Mouse (Mus musculus) embryonic facial prominence, embryonic 12.5 days (tissue): ENCODE results near the gene Mak. TPM values are rescaled to one million over a fixed set of nuclear protein-coding genes. Genes with fewer than 3 reads are reported as not detected.

ENCODE experiments used
- ATAC-seq: fragments of 200-750 bp; cut with Nextera tagmentation; 2 replicates; pipeline ENCODE4 v1.8.0; 2017; ENCODE audit not compliant: insufficient number of reproducible peaks, insufficient read depth, low FRiP score, low TSS enrichment
- H3K27ac ChIP-seq: fragments of 300-500 bp; sonication (generic); 2 replicates; pipeline ENCODE4 v1.5.1; 2016; ENCODE audit warnings: mild to moderate bottlenecking
- H3K27me3 ChIP-seq: fragments of 300-500 bp; sonication (generic); 2 replicates; pipeline ENCODE4 v1.6.1; 2016; ENCODE audit warnings: mild to moderate bottlenecking, moderate library complexity
- H3K36me3 ChIP-seq: fragments of 300-500 bp; sonication (generic); 2 replicates; pipeline ENCODE4 v1.6.1; 2016; ENCODE audit warnings: mild to moderate bottlenecking
- H3K4me1 ChIP-seq: fragments of 300-500 bp; sonication (generic); 2 replicates; pipeline ENCODE4 v1.6.1; 2016
- H3K4me2 ChIP-seq: fragments of 300-500 bp; sonication (generic); replicated peaks from 2 replicates; pipeline ENCODE4 v1.6.1; 2016; ENCODE audit warnings: mild to moderate bottlenecking, moderate library complexity
- H3K4me3 ChIP-seq: fragments of 300-500 bp; sonication (generic); 2 replicates; pipeline ENCODE4 v1.5.1; 2016; ENCODE audit warnings: mild to moderate bottlenecking
- H3K9ac ChIP-seq: fragments of 300-500 bp; sonication (generic); 2 replicates; pipeline ENCODE4 v1.6.1; 2016; ENCODE audit warnings: mild to moderate bottlenecking, moderate library complexity
- H3K9me3 ChIP-seq: fragments of 300-500 bp; sonication (generic); 2 replicates; pipeline ENCODE4 v1.6.1; 2016; ENCODE audit warnings: mild to moderate bottlenecking, moderate library complexity
- WGBS: fragments of 180-500 bp; shearing (Covaris S2); methylation state at CpG from one replicate; pipeline ENCODE4 v1.1.7; 2016; 5-methylcytosine and 5-hydroxymethylcytosine counted together
- polyA plus RNA-seq: library from polyadenylated mRNA; unstranded; fragments of >200 nt; fragmentation: Nextera tagmentation; extraction: Ambion mirVana; gene quantifications from 2 replicates; pipeline ENCODE4 v1.2.1, GENCODE M21; 2016

Mak gene
- polyA plus RNA-seq, 1 experiment from 2014 or later = 0.72 TPM

DNA sequence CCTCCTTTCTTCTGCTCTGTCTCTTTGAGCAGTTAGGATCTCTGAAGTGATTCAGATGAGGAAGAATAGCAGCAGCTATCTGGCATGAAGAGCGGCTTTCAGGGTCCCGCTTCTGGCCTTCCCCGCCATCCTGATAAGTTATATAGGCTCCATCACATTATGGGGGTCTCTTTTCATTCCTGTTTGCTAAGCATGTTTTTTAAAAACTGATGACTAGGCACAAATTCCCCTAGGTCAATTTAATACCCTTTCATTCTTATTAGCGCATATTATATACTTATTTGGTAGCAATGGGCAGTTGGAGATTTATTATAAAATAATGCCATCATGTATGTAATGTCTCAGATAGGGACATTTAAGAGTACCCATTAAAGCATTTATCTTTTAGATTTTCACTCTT is 11.9 kb downstream of the Mak start:
- no peaks in the 10 kb centered on the region for H3K27me3 ChIP-seq
- H3K9me3 ChIP-seq = no peaks in the 10 kb centered on the region
- no peaks in the 10 kb centered on the region for H3K36me3 ChIP-seq
- H3K27ac ChIP-seq = no peak overlapping the region
- no peak overlapping the region for H3K4me2 ChIP-seq
- WGBS = 93% methylated on average over 4 of the region's 4 CpGs
- H3K4me1 ChIP-seq = no peaks in the 10 kb centered on the region
- ATAC-seq = no peak
- H3K9ac ChIP-seq = no peak overlapping the region
- H3K4me3 ChIP-seq = no peak overlapping the region

DNA sequence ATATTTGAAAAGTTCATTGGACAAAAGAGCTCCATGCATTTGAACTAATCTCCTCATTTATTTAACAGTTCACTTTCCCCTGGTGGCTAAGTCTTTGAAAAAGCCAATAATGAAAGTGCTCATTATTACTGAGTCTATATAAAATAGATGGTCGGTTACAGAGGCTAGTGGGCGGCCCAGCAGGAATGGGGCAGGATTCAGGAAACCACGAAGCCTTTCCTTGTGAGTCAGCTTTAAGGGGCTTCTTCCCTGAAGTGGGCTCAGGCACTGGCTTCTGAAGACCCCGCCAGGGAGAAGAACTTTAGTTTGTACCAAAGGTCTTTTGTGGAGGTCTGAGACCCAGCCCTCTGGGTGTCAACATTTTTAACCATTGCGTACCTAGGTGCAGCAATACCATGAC is 27.5 kb downstream of the Mak start:
- WGBS = 70% methylated on average over 5 of the region's 5 CpGs
- no peak overlapping the region for H3K4me3 ChIP-seq
- no peak overlapping the region for H3K27ac ChIP-seq
- H3K4me2 ChIP-seq = no peak overlapping the region
- H3K36me3 ChIP-seq = no peaks in the 10 kb centered on the region
- H3K9ac ChIP-seq = no peak overlapping the region
- H3K9me3 ChIP-seq = no peaks in the 10 kb centered on the region
- ATAC-seq = no peak
- H3K4me1 ChIP-seq = no peaks in the 10 kb centered on the region
- no peaks in the 10 kb centered on the region for H3K27me3 ChIP-seq

DNA sequence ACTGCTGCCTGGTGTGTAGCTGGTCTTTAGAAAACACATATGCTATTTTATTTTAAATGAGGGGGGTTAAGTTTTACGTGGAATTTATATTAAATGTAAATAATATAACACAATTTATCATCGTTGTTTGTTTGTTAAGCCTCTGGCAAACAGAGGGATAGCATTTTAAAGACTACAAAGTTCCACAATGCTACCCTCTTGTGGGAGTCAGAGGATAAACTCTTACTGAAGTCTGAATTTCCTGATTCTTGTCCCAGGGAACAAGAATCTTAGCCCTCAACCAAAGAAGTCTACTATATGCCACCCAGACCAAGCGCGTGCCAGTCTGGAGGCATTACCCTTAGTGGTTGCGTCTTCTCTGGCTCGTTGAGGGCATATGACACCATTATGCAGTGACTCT is 32.2 kb downstream of the Mak start:
- WGBS = 87% methylated on average over 6 of the region's 6 CpGs
- Histone ChIP-seq H3K36me3 (no peaks in the 10 kb centered on the region), H3K9me3 (no peaks in the 10 kb centered on the region), H3K4me3 (no peak overlapping the region), H3K27ac (no peak overlapping the region), H3K4me2 (no peak overlapping the region), H3K9ac (no peak overlapping the region), H3K27me3 (no peaks in the 10 kb centered on the region), H3K4me1 (no peaks in the 10 kb centered on the region)
- no peak for ATAC-seq

DNA sequence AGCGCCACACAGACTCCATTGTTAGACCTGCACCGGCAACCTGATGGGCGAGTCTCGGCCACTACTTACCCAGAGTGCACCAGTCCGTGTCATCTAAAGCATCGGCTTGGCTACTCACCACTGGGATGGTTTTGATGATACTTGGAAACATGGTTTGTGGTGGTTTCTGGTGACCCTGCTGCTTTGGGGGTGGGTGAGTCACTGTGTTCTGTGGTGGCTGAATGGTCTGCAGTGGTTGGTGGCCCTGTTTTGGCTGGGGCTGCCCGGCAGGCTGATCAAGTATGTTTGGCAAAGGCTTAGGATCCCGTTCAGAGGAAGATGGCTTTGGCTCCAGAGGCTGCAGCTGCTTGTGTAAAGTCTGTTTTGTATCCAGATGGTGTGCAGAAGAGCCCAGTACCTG is 33.6 kb downstream of the Mak start:
- no peak overlapping the region for H3K9ac ChIP-seq
- no peaks in the 10 kb centered on the region for H3K27me3 ChIP-seq
- no peak overlapping the region for H3K4me2 ChIP-seq
- H3K27ac ChIP-seq = no peak overlapping the region
- ATAC-seq = no peak
- H3K4me3 ChIP-seq = no peak overlapping the region
- H3K9me3 ChIP-seq = no peaks in the 10 kb centered on the region
- 86% methylated on average over 8 of the region's 8 CpGs for WGBS
- H3K36me3 ChIP-seq = no peaks in the 10 kb centered on the region
- no peaks in the 10 kb centered on the region for H3K4me1 ChIP-seq

DNA sequence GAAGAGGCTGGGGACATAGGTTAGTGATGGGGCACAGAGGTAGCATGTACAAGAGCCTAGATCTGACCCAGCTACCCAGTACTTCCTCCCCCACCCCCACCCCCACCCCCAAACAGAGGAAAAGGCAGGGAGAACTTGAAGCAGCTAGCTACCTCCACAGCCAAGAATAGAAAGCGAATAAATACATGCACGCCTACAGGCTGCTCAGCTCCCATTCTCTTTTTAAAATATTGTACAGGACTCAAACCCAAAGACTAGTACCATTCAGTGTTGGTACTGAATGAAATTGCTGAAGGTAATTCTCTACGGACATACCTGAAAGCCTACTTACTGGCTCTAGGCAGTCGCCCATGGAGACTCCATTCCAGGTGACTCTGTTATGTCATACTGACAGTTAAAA is 37.0 kb downstream of the Mak start:
- no peak overlapping the region for H3K4me3 ChIP-seq
- H3K4me2 ChIP-seq = no peak overlapping the region
- no peak for ATAC-seq
- WGBS = 85% methylated on average over 4 of the region's 4 CpGs
- no peaks in the 10 kb centered on the region for H3K27me3 ChIP-seq
- H3K27ac ChIP-seq = no peak overlapping the region
- no peak overlapping the region for H3K9ac ChIP-seq
- no peaks in the 10 kb centered on the region for H3K4me1 ChIP-seq
- no peaks in the 10 kb centered on the region for H3K9me3 ChIP-seq
- H3K36me3 ChIP-seq = no peaks in the 10 kb centered on the region

DNA sequence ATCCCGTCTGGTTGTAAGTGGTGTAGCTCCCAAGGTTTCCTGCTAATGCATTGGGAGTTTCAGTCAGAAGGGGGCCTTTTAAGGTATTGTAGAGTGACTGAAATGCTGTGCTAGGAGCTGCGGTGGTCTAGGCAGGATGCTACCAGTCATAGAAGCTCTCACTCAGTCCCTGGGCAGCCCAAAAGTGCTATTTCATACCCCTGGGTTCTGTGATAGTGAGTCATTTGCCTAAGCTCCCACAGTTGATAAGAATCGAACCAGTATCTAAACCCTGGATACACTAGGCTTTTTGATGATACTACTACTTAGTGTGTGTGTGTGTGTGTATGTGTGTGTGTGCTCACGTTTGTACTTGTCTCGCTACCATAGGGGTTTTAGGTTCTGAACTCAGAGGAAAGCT is 49.4 kb downstream of the Mak start:
- Histone ChIP-seq H3K9ac (no peak overlapping the region), H3K4me2 (no peak overlapping the region), H3K9me3 (no peaks in the 10 kb centered on the region), H3K27ac (no peak overlapping the region), H3K4me3 (no peak overlapping the region), H3K27me3 (0 out of 2 replicates have a peak, but pooled peaks cover 3% of the 10 kb centered on the region), H3K4me1 (no peaks in the 10 kb centered on the region), H3K36me3 (no peaks in the 10 kb centered on the region)
- ATAC-seq = no peak
- 75% methylated on average over 5 of the region's 5 CpGs for WGBS

DNA sequence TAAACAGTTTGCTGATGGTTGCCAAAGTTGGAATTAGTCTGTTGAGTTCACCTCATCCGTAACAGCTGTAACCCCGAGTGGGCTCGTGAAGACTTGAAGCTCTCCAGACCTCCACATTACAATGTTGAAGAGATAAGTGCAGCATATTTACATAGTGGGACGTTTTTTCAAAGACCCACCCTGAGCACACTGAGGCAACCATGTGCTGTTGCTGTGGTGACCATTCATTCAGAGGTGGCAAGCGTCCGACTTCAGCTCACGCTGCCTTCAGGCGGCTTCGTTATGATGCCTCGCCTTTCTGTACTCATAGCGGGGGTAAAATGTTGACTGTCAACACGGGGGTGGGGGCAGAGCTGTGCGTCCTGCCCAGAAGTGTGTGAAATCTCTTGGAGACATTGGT is 57.4 kb downstream of the Mak start:
- peaks cover 5% of the 10 kb centered on the region for H3K4me1 ChIP-seq
- no peaks in the 10 kb centered on the region for H3K27me3 ChIP-seq
- H3K4me2 ChIP-seq = no peak overlapping the region
- H3K9me3 ChIP-seq = no peaks in the 10 kb centered on the region
- no peak overlapping the region for H3K4me3 ChIP-seq
- H3K9ac ChIP-seq = no peak overlapping the region
- 90% methylated on average over 13 of the region's 13 CpGs for WGBS
- H3K27ac ChIP-seq = no peak overlapping the region
- ATAC-seq = no peak
- H3K36me3 ChIP-seq = peaks cover 42% of the 10 kb centered on the region

DNA sequence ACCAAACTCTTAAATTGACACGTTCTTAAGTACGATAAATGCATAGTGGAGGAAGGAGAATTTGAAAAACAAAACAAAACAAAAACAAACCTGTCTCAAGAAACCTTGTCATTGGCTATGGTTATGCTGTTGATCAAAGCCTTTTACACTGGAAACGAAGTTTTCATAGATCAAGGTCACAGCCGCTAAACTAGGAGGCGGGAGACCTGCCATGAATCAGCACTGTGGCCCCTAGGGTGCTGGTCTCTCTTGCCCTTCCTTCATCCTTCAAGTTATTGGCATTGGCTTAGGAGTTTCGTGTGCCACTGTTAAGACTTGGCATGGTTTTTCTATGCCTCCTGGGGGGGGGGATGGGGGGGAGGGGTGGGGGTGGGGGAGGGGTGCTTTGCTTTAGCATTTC is 57.9 kb downstream of the Mak start:
- H3K4me1 ChIP-seq = peaks cover 9% of the 10 kb centered on the region
- no peak overlapping the region for H3K9ac ChIP-seq
- no peaks in the 10 kb centered on the region for H3K9me3 ChIP-seq
- peaks cover 42% of the 10 kb centered on the region for H3K36me3 ChIP-seq
- H3K4me3 ChIP-seq = no peak overlapping the region
- no peak for ATAC-seq
- H3K27ac ChIP-seq = no peak overlapping the region
- 86% methylated on average over 6 of the region's 6 CpGs for WGBS
- H3K4me2 ChIP-seq = no peak overlapping the region
- H3K27me3 ChIP-seq = no peaks in the 10 kb centered on the region

DNA sequence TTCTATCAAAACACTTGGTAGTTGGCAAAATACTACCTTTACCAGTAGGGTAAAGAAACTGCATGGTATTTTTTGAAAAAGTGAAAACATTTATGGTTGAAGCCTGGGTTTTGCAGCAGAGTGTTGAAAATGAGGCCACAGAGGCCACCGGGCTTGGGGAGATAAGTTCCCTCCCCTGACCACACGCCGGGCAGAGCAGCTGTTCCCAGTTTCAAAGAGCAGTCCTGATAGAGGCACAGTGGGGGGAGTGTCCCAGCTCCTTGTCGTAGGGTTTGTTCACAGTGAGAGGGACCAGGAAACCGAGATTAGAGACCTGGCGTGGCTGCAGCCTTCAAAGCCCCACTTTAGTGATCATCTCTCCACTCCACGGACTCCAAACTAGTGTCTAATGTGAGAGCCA is 59.0 kb downstream of the Mak start:
- no peak overlapping the region for H3K4me2 ChIP-seq
- H3K36me3 ChIP-seq = peaks cover 42% of the 10 kb centered on the region
- no peak overlapping the region for H3K4me3 ChIP-seq
- ATAC-seq = no peak
- no peak overlapping the region for H3K9ac ChIP-seq
- 72% methylated on average over 7 of the region's 7 CpGs for WGBS
- H3K27ac ChIP-seq = no peak overlapping the region
- no peaks in the 10 kb centered on the region for H3K9me3 ChIP-seq
- no peaks in the 10 kb centered on the region for H3K27me3 ChIP-seq
- H3K4me1 ChIP-seq = peaks cover 9% of the 10 kb centered on the region

DNA sequence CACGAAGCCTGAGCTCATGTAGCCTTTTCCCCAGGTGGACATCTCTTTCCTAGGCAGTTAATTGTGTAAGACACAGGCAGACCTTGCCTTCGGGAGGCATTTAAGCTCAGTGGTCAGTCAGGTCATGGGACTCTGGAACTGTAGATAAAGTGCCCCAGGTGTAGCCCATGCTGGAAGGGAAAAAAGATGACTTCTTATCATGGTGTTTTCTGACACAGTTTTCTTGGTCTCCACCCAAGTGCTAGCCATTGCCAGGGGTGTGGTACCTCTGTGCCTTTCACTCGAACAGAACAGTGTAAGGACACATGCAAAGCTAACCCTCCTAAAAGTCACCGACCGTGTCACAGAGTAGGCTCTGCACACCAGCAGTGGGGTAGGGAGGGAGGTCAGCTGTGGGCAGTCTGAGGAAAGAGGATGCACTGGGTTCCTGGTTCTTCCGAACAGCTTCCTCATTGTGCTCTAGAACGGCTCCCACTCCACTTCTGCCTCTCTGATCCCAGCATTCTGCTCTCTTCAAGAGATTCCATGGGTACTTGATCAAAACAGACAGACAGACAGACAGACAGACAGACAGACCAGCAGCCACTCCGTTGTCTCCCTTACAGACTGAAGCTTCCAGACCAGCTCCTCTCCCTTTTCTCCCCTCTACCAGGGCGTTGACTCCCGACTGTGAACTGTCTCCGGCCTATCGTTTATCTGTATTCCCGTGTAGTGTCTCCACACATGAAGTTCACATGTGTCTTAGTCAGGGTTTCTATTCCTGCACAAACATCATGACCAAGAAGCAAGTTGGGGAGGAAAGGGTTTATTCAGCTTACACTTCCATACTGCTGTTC is 60.5 kb downstream of the Mak start:
- ATAC-seq = no peak
- no peak overlapping the region for H3K9ac ChIP-seq
- peaks cover 42% of the 10 kb centered on the region for H3K36me3 ChIP-seq
- H3K4me3 ChIP-seq = no peak overlapping the region
- no peak overlapping the region for H3K4me2 ChIP-seq
- H3K27me3 ChIP-seq = no peaks in the 10 kb centered on the region
- peaks cover 9% of the 10 kb centered on the region for H3K4me1 ChIP-seq
- 95% methylated on average over 13 of the region's 13 CpGs for WGBS
- H3K9me3 ChIP-seq = no peaks in the 10 kb centered on the region
- H3K27ac ChIP-seq = no peak overlapping the region

DNA sequence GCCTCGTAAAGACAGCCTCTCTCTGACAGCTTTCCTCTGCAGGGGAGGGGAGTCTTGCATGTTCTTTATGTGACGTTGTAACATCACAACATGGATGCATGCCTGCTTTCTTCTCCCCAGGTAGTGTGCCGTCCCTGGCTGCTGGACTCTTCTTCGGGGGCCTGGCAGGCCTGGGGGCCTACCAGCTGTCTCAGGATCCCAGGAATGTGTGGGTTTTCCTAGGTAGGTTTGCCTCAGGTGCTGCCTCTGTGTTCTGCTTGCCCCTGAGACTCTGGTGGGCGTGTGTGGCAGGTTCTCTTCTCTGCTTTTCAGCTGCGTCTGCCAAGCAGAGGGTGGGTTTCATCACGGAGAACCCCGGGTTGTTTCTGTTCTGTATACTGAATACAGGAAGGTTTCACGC is 61.3 kb downstream of the Mak start:
- 97% methylated on average over 9 of the region's 9 CpGs for WGBS
- peaks cover 9% of the 10 kb centered on the region for H3K4me1 ChIP-seq
- H3K4me2 ChIP-seq = no peak overlapping the region
- H3K4me3 ChIP-seq = no peak overlapping the region
- H3K27ac ChIP-seq = no peak overlapping the region
- no peaks in the 10 kb centered on the region for H3K9me3 ChIP-seq
- no peaks in the 10 kb centered on the region for H3K27me3 ChIP-seq
- 0 out of 2 replicates have a peak overlapping the region, but pooled peaks have one; percentile 3 for H3K9ac ChIP-seq
- ATAC-seq = no peak
- peaks cover 37% of the 10 kb centered on the region for H3K36me3 ChIP-seq

DNA sequence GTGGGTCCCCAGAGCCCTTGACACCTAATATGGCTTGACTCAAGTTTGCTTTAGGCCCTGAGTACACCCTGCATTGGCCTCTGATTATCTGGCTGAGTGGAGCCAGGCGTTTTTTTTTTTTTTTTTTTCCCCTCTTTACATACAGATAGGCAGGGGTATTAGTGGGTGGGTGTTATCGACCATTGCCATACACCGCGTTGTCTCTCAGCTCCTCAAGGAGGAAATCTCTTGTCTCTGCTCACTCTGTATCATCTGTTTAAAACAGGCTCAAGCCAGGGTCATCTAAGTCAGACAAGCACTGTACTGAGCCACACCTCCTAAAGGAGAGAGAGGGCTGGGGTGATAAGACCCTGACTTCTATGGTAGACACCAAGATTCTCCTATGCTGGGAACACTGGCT is 61.7 kb downstream of the Mak start:
- Histone ChIP-seq H3K4me3 (no peak overlapping the region), H3K4me1 (peaks cover 9% of the 10 kb centered on the region), H3K36me3 (peaks cover 41% of the 10 kb centered on the region), H3K27ac (no peak overlapping the region), H3K27me3 (no peaks in the 10 kb centered on the region), H3K9me3 (no peaks in the 10 kb centered on the region), H3K9ac (0 out of 2 replicates have a peak overlapping the region, but pooled peaks have one; percentile 3), H3K4me2 (0 out of 2 replicates have a peak overlapping the region, but pooled peaks have one; percentile 71)
- ATAC-seq = no peak
- 91% methylated on average over 4 of the region's 4 CpGs for WGBS
